17 mouse cellular contexts compared by ENCODE assay signal in the genomic region with DNA sequence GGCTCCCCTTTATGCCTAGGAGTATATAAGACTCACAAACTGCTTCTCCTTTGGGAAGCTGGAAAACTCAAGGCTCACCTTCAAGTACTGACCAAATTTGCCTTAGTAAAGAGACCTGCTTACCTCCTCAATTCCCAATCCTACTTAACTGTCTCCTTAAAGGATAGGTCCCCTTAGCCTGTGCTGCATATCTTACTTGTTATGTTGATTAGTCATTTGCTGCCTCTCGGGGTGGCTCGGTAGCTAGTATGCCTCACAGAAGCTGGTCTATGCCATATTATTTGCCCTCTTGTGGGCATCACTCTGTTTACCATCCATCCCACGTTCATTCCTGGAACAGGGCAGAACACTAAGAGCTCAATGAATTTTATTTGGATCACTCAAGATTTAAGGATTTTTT. TPM values are rescaled to one million over a fixed set of nuclear protein-coding genes. Genes with fewer than 3 reads are reported as not detected.
DNase-seq lines count a peak whose midpoint lies in the region; ATAC-seq and TF ChIP-seq lines count a peak whose summit lies in the region.
"Had no signal": no experiment of that assay in that cellular context is flagged by ENCODE, and none has a peak within 500 bp of the region (broad histone marks: within the 10 kb centered on the region; RNA-seq: fewer than 3 reads in every experiment).

No protein-coding gene starts in this region.

- H3K9me3 ChIP-seq in embryonic facial prominence, embryonic 14.5 days (ENCODE audit: control insufficient read depth, low read length) = no peaks in the 10 kb centered on the region
- H3K9me3 ChIP-seq in embryonic facial prominence, embryonic 10.5 days = no peaks in the 10 kb centered on the region
- no peaks in the 10 kb centered on the region for H3K9me3 ChIP-seq in ES-Bruce4 (replicated peaks; ENCODE audit: control insufficient read depth, insufficient read depth, low read length, poor library complexity, severe bottlenecking)
- no peaks in the 10 kb centered on the region for H3K9me3 ChIP-seq in forebrain, embryonic 16.5 days (ENCODE audit: control insufficient read depth, low read length)
- H3K9me3 ChIP-seq in midbrain, embryonic 14.5 days (ENCODE audit: control insufficient read depth, low read length) = no peaks in the 10 kb centered on the region
- H3K9me3 ChIP-seq: embryonic facial prominence, embryonic 12.5 days; limb, embryonic 10.5 days had no signal

- H3K36me3 ChIP-seq in embryonic facial prominence, embryonic 14.5 days (ENCODE audit: control insufficient read depth, insufficient read depth, low read length) = no peaks in the 10 kb centered on the region
- no peaks in the 10 kb centered on the region for H3K36me3 ChIP-seq in embryonic facial prominence, embryonic 10.5 days (replicated peaks)
- H3K36me3 ChIP-seq in ES-Bruce4 (ENCODE audit: control insufficient read depth, insufficient read depth, low read length, poor library complexity, severe bottlenecking) = no peaks in the 10 kb centered on the region
- no peaks in the 10 kb centered on the region for H3K36me3 ChIP-seq in forebrain, embryonic 16.5 days (ENCODE audit: control insufficient read depth, insufficient read depth)
- H3K36me3 ChIP-seq in midbrain, embryonic 14.5 days (ENCODE audit: control insufficient read depth, insufficient read depth, low read length) = no peaks in the 10 kb centered on the region
- H3K36me3 ChIP-seq: embryonic facial prominence, embryonic 12.5 days; limb, embryonic 10.5 days had no signal

- TF ChIP-seq CTCF in ES-Bruce4 (IDR thresholded peaks at IDR 0.05; ENCODE audit: low read depth, low read length) = no peak
- no peak for TF ChIP-seq CTCF in cerebellum, adult 2 months (IDR thresholded peaks at IDR 0.05; ENCODE audit: borderline replicate concordance, insufficient read depth, low read depth, low read length)

- WGBS in embryonic facial prominence, embryonic 14.5 days = 44% methylated on average over 3 of the region's 3 CpGs
- 62% methylated on average over 3 of the region's 3 CpGs for WGBS in embryonic facial prominence, embryonic 10.5 days
- 32% methylated on average over 3 of the region's 3 CpGs for WGBS in forebrain, embryonic 16.5 days
- 26% methylated on average over 3 of the region's 3 CpGs for WGBS in midbrain, embryonic 14.5 days
- 44% methylated on average over 3 of the region's 3 CpGs for WGBS in cerebellum, adult 2 months

- TF ChIP-seq POLR2A in ES-Bruce4 (IDR thresholded peaks at IDR 0.05; ENCODE audit: insufficient read depth, low read length) = no peak
- no peak for TF ChIP-seq POLR2A in cerebellum, adult 2 months (IDR thresholded peaks at IDR 0.05; ENCODE audit: borderline replicate concordance, insufficient read depth, low read length)

- no peak overlapping the region for H3K9ac ChIP-seq in embryonic facial prominence, embryonic 14.5 days (ENCODE audit: low read depth, low read length)
- H3K9ac ChIP-seq in ES-Bruce4 (ENCODE audit: low read depth, poor library complexity, severe bottlenecking) = peak overlapping the region; percentile 22; the same call in 1 of the 2 replicates
- no peak overlapping the region for H3K9ac ChIP-seq in forebrain, embryonic 16.5 days (replicated peaks; ENCODE audit: low read depth, low read length)
- H3K9ac ChIP-seq in midbrain, embryonic 14.5 days (replicated peaks; ENCODE audit: low read length) = no peak overlapping the region
- H3K9ac ChIP-seq: embryonic facial prominence, embryonic 12.5 days; liver, embryonic 14.5 days had no signal

- no peak overlapping the region for H3K4me2 ChIP-seq in embryonic facial prominence, embryonic 14.5 days (ENCODE audit: low read depth, low read length)
- H3K4me2 ChIP-seq in forebrain, embryonic 16.5 days (ENCODE audit: low read length) = no peak overlapping the region
- no peak overlapping the region for H3K4me2 ChIP-seq in midbrain, embryonic 14.5 days (ENCODE audit: low read length)
- H3K4me2 ChIP-seq: embryonic facial prominence, embryonic 12.5 days had no signal

- no peak overlapping the region for H3K4me3 ChIP-seq in embryonic facial prominence, embryonic 14.5 days (ENCODE audit: low read depth, low read length)
- no peak overlapping the region for H3K4me3 ChIP-seq in embryonic facial prominence, embryonic 10.5 days
- H3K4me3 ChIP-seq in ES-Bruce4 (ENCODE audit: low read depth, low read length) = no peak overlapping the region
- no peak overlapping the region for H3K4me3 ChIP-seq in forebrain, embryonic 16.5 days (replicated peaks; ENCODE audit: low read length)
- H3K4me3 ChIP-seq in midbrain, embryonic 14.5 days (replicated peaks; ENCODE audit: low read depth, low read length) = no peak overlapping the region
- H3K4me3 ChIP-seq in cerebellum, adult 2 months (replicated peaks; ENCODE audit: insufficient read depth, low read depth, low read length) = no peak overlapping the region
- H3K4me3 ChIP-seq: embryonic facial prominence, embryonic 12.5 days; limb, embryonic 10.5 days had no signal

- no peaks in the 10 kb centered on the region for H3K4me1 ChIP-seq in embryonic facial prominence, embryonic 14.5 days (ENCODE audit: control insufficient read depth, insufficient read depth, low read length)
- H3K4me1 ChIP-seq in embryonic facial prominence, embryonic 10.5 days = peaks cover 12% of the 10 kb centered on the region
- peaks cover 2% of the 10 kb centered on the region for H3K4me1 ChIP-seq in ES-Bruce4 (ENCODE audit: control insufficient read depth, insufficient read depth, low read length)
- peaks cover 7% of the 10 kb centered on the region for H3K4me1 ChIP-seq in forebrain, embryonic 16.5 days (replicated peaks; ENCODE audit: control insufficient read depth, insufficient read depth, low read length)
- peaks cover 18% of the 10 kb centered on the region for H3K4me1 ChIP-seq in midbrain, embryonic 14.5 days (ENCODE audit: control insufficient read depth, insufficient read depth, low read length)
- no peaks in the 10 kb centered on the region for H3K4me1 ChIP-seq in cerebellum, adult 2 months (ENCODE audit: control insufficient read depth, insufficient read depth, low read length)
- H3K4me1 ChIP-seq: embryonic facial prominence, embryonic 12.5 days had no signal

- H3K27ac ChIP-seq in embryonic facial prominence, embryonic 14.5 days (replicated peaks; ENCODE audit: low read depth, low read length) = no peak overlapping the region
- H3K27ac ChIP-seq in embryonic facial prominence, embryonic 10.5 days (replicated peaks) = no peak overlapping the region
- peak overlapping the region; percentile 67 for H3K27ac ChIP-seq in ES-Bruce4 (ENCODE audit: insufficient read depth, low read length)
- no peak overlapping the region for H3K27ac ChIP-seq in forebrain, embryonic 16.5 days (ENCODE audit: low read length)
- 0 out of 2 replicates have a peak overlapping the region, but pooled peaks have one; percentile 57 for H3K27ac ChIP-seq in midbrain, embryonic 14.5 days (replicated peaks; ENCODE audit: low read depth, low read length)
- H3K27ac ChIP-seq in cerebellum, adult 2 months (ENCODE audit: insufficient read depth, low read length) = no peak overlapping the region
- H3K27ac ChIP-seq: embryonic facial prominence, embryonic 12.5 days; limb, embryonic 10.5 days; liver, embryonic 14.5 days had no signal

- peak; percentile 22; the same call in 1 of the 2 replicates for ATAC-seq in embryonic facial prominence, embryonic 14.5 days (ENCODE audit: low read depth)
- peak; percentile 37; the same call in 1 of the 2 replicates for ATAC-seq in forebrain, embryonic 16.5 days
- no peak for ATAC-seq in midbrain, embryonic 14.5 days (ENCODE audit: low FRiP score, low TSS enrichment)
- no peak for ATAC-seq in megakaryocyte progenitor cell, adult 5-6 weeks (replicated peaks; ENCODE audit: poor library complexity)
- ATAC-seq: inflammation-experienced regulatory T-cells, adult 6 months had no signal

- no peak for TF ChIP-seq EP300 in ES-Bruce4 (IDR thresholded peaks at IDR 0.05; ENCODE audit: insufficient read depth, low read depth, low read length)

- no peaks in the 10 kb centered on the region for H3K27me3 ChIP-seq in embryonic facial prominence, embryonic 14.5 days (replicated peaks; ENCODE audit: control insufficient read depth, insufficient read depth, low read length)
- H3K27me3 ChIP-seq in embryonic facial prominence, embryonic 10.5 days (replicated peaks; ENCODE audit: low read depth, poor library complexity, severe bottlenecking) = no peaks in the 10 kb centered on the region
- no peaks in the 10 kb centered on the region for H3K27me3 ChIP-seq in ES-Bruce4 (ENCODE audit: control insufficient read depth, insufficient read depth, low read length, poor library complexity, severe bottlenecking)
- H3K27me3 ChIP-seq in forebrain, embryonic 16.5 days (replicated peaks; ENCODE audit: control insufficient read depth, insufficient read depth, low read length) = no peaks in the 10 kb centered on the region
- no peaks in the 10 kb centered on the region for H3K27me3 ChIP-seq in midbrain, embryonic 14.5 days (ENCODE audit: control insufficient read depth, insufficient read depth, low read length)
- H3K27me3 ChIP-seq in cerebellum, adult 2 months (ENCODE audit: control insufficient read depth, insufficient read depth, low read length) = no peaks in the 10 kb centered on the region
- H3K27me3 ChIP-seq: CH12.LX; embryonic facial prominence, embryonic 12.5 days had no signal

- DNase-seq in embryonic facial prominence, embryonic 14.5 days (ENCODE audit: low spot score) = no peak
- DNase-seq in embryonic facial prominence, embryonic 10.5 days (ENCODE audit: low spot score) = no peak
- DNase-seq in midbrain, embryonic 14.5 days = no peak
- no peak for DNase-seq in cerebellum, adult 2 months
- DNase-seq in urinary bladder, postnatal 36 days (ENCODE audit: low spot score in 2 of 2) = no peak
- DNase-seq: cerebellum, postnatal 14 days; gastrocnemius, postnatal 36 days; lung, postnatal 14 days; thymus, postnatal 14 days had no signal

RNA-seq across cellular contexts. Expression of a gene that starts 14.7 kb away (rescaled TPM):
- 3.5 and 3.9 TPM in 2 replicates for polyA plus RNA-seq in embryonic facial prominence, embryonic 14.5 days (2014; fragmentation: Nextera tagmentation; extraction: Ambion mirVana)
- 3.9 and 4.7 TPM in 2 replicates for polyA plus RNA-seq in embryonic facial prominence, embryonic 10.5 days (2016; fragmentation: Nextera tagmentation; extraction: Ambion mirVana)
- polyA plus RNA-seq in ES-Bruce4 (2011; ENCODE audit: insufficient read depth, insufficient read length, low read depth, missing spikeins) = 0.55 and 0.61 TPM in 2 replicates
- polyA plus RNA-seq in forebrain, embryonic 16.5 days (2015; fragmentation: Nextera tagmentation; extraction: Ambion mirVana) = 55.8 and 57.4 TPM in 2 replicates
- polyA plus RNA-seq in midbrain, embryonic 14.5 days (2014; fragmentation: Nextera tagmentation; extraction: Ambion mirVana) = 60.4 and 87.2 TPM in 2 replicates
- total RNA-seq in megakaryocyte progenitor cell, adult 5-6 weeks (2015) = not detected in 2 replicates
- total RNA-seq in megakaryocyte progenitor cell, adult 5-6 weeks (2017) = not detected in 2 replicates
- 2.5 and 2.7 TPM in 2 replicates for polyA plus RNA-seq in cerebellum, adult 2 months (2012; rRNA removed)
- polyA plus RNA-seq: inflammation-experienced regulatory T-cells, adult 6 months had no signal

Comparison
In these comparisons a context has a peak if more than half of its experiments do, and no peak if none do; other contexts are left out.
1. ATAC-seq: peak in embryonic facial prominence, embryonic 14.5 days (single experiment) and forebrain, embryonic 16.5 days (single experiment); none in midbrain, embryonic 14.5 days (single experiment) and megakaryocyte progenitor cell, adult 5-6 weeks (single experiment).
2. H3K27ac ChIP-seq: peak in ES-Bruce4 (single experiment) and midbrain, embryonic 14.5 days (single experiment); none in embryonic facial prominence, embryonic 14.5 days (single experiment), embryonic facial prominence, embryonic 10.5 days (single experiment), forebrain, embryonic 16.5 days (single experiment) and cerebellum, adult 2 months (single experiment).
3. RNA of a gene that starts 14.7 kb away (polyA plus RNA-seq): 60.4 to 87.2 TPM in midbrain, embryonic 14.5 days and 55.8 to 57.4 TPM in forebrain, embryonic 16.5 days; 3.9 to 4.7 TPM in embryonic facial prominence, embryonic 10.5 days, 3.5 to 3.9 TPM in embryonic facial prominence, embryonic 14.5 days, 2.5 to 2.7 TPM in cerebellum, adult 2 months and 0.55 to 0.61 TPM in ES-Bruce4; every median in the first group is over 10 times any median in the second.